Mouse (Mus musculus) midbrain, embryonic 14.5 days (tissue): ENCODE results near the gene Psmc1. TPM values are rescaled to one million over a fixed set of nuclear protein-coding genes. Genes with fewer than 3 reads are reported as not detected.
A peak's percentile ranks its signal among the peaks of the same experiment; 100 is the strongest.

ENCODE experiments used
- ATAC-seq: fragments of 200-750 bp; cut with Nextera tagmentation; 2 replicates; pipeline ENCODE4 v1.8.0; 2017; ENCODE audit warnings: moderate number of reproducible peaks, moderate library complexity; ENCODE audit not compliant: low FRiP score, low TSS enrichment
- DNase-seq: peaks from one replicate; pipeline ENCODE4 v3.0.0-alpha.2; 2015
- H3K27ac ChIP-seq: fragments of 300-500 bp; sonication (generic); replicated peaks from 2 replicates; pipeline ENCODE4 v1.5.1; 2014; ENCODE audit warnings: mild to moderate bottlenecking, low read depth, low read length, moderate library complexity
- H3K27me3 ChIP-seq: fragments of 300-500 bp; sonication (generic); 2 replicates; pipeline ENCODE4 v1.6.1; 2014; ENCODE audit warnings: low read length, control low read depth, mixed read lengths; ENCODE audit not compliant: control insufficient read depth, insufficient read depth
- H3K36me3 ChIP-seq: fragments of 300-500 bp; sonication (generic); 2 replicates; pipeline ENCODE4 v1.6.1; 2014; ENCODE audit warnings: low read length, control low read depth; ENCODE audit not compliant: control insufficient read depth, insufficient read depth
- H3K4me1 ChIP-seq: fragments of 300-500 bp; sonication (generic); 2 replicates; pipeline ENCODE4 v1.6.1; 2014; ENCODE audit warnings: mild to moderate bottlenecking, antibody characterized with exemption, low read length, control low read depth; ENCODE audit not compliant: control insufficient read depth, insufficient read depth
- H3K4me2 ChIP-seq: fragments of 300-500 bp; sonication (generic); 2 replicates; pipeline ENCODE4 v1.6.1; 2014; ENCODE audit warnings: mild to moderate bottlenecking, low read length, moderate library complexity
- H3K4me3 ChIP-seq: fragments of 300-500 bp; sonication (generic); replicated peaks from 2 replicates; pipeline ENCODE4 v1.5.1; 2014; ENCODE audit warnings: low read depth, low read length
- H3K9ac ChIP-seq: fragments of 300-500 bp; sonication (generic); replicated peaks from 2 replicates; pipeline ENCODE4 v1.6.1; 2014; ENCODE audit warnings: mild to moderate bottlenecking, low read length, moderate library complexity
- H3K9me3 ChIP-seq: fragments of 300-500 bp; sonication (generic); 2 replicates; pipeline ENCODE4 v1.6.1; 2016; ENCODE audit warnings: low read length, control low read depth, mixed read lengths; ENCODE audit not compliant: control insufficient read depth
- WGBS: fragments of 180-500 bp; shearing (Covaris S2); extraction: QIAGEN DNeasy Blood & Tissue Kit; methylation state at CpG from one replicate; pipeline ENCODE4 v1.1.7; 2014; 5-methylcytosine and 5-hydroxymethylcytosine counted together
- polyA plus RNA-seq: library from polyadenylated mRNA; unstranded; fragments of >200 nt; fragmentation: Nextera tagmentation; extraction: Ambion mirVana; gene quantifications from 2 replicates; pipeline ENCODE4 v1.2.1, GENCODE M21; 2014

Gene Psmc1
- 257 and 284 TPM in 2 replicates for polyA plus RNA-seq

DNA sequence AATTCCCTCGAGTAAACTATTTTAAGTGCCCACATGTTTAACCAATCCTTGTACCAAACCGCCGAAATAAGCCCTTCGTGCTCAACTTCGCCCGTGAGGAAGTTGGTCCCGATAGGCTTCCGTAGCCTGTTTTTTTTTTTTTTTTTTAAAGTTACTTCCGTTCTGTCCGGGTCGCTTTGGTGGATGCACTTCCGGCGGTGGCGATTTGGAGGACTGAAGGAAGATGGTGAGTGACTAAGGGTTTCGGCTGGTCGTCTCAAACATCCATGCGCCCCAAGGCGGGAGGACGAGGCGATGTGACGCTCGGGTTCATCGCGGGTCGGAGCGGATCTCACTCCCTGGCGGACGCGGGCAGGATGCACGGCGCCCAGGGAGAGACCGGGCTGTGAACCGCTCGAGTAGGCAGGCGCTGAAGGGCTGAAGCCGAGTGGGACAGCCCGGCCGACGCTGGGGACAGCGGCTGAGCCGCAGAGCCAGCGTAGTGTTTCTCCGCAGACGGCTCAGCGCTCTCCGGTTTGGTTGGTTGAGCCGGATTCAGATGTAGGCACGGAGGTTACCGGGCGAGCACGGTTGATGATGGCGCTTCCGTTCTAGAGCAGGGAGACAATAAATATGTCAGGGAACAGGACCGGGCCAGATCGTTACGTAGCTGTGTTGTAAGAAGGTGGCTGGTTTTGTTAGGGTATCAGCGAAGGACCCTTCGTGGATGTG lies at the start of gene Psmc1:
Gene Psmc1, plus strand, starts transcription at position 169 of the 711 bp plus-strand sequence.
- under 1% methylated on average over 58 of the region's 58 CpGs for WGBS
- peak within 1 kb of the TSS; percentile 91 for H3K9ac ChIP-seq
- H3K4me1 ChIP-seq: peaks cover 6% of the 10 kb centered on the region
- H3K36me3 ChIP-seq: peaks cover 28% of the 10 kb centered on the region
- DNase-seq (peak; percentile 94), ATAC-seq (peak; percentile 84)
- peak within 1 kb of the TSS; percentile 88 for H3K27ac ChIP-seq
- no peaks in the 10 kb centered on the region for H3K27me3 ChIP-seq
- H3K9me3 ChIP-seq: no peaks in the 10 kb centered on the region
- H3K4me2 ChIP-seq: peak within 1 kb of the TSS; percentile 84
- peak within 1 kb of the TSS; percentile 90 for H3K4me3 ChIP-seq

- DNase-seq (no peak), ATAC-seq (no peak)
- Histone ChIP-seq H3K4me2 (no peak overlapping the region), H3K4me1 (no peaks in the 10 kb centered on the region), H3K27ac (no peak overlapping the region), H3K4me3 (no peak overlapping the region), H3K36me3 (no peaks in the 10 kb centered on the region), H3K9ac (no peak overlapping the region), H3K27me3 (no peaks in the 10 kb centered on the region), H3K9me3 (no peaks in the 10 kb centered on the region)
- WGBS: 90% methylated on average over 10 of the region's 10 CpGs
Measured at GRCm38 (mm10) chr12:100061071-100061470, 48.9 kb upstream of the Psmc1 start.

GRCm38 (mm10) chr12:100061826-100062225 lies 48.1 kb upstream of the Psmc1 start:
- no peaks in the 10 kb centered on the region for H3K27me3 ChIP-seq
- no peak overlapping the region for H3K27ac ChIP-seq
- H3K4me3 ChIP-seq: no peak overlapping the region
- no peak overlapping the region for H3K9ac ChIP-seq
- no peak overlapping the region for H3K4me2 ChIP-seq
- ATAC-seq (no peak), DNase-seq (no peak)
- no peaks in the 10 kb centered on the region for H3K4me1 ChIP-seq
- H3K9me3 ChIP-seq: no peaks in the 10 kb centered on the region
- no peaks in the 10 kb centered on the region for H3K36me3 ChIP-seq

DNA sequence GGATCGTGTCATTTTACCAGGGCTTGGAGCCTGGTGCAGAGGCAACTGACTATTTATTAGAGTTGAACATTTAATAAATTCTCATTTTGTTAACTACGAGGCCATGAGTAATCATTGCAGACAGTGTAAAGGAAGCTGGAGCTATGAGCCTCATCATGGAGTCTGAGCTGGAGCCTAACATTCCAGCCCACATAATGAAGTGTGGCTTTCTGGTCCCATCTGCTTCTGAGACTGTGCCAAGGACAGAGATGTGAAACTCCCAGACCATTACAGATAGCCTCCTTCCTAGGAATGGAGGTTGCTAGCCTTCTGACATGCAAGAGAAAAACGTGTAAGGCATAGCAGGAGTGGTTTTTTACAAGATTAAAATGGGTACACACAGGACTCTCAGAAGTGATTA lies 47.4 kb upstream of the Psmc1 start:
- ATAC-seq (no peak), DNase-seq (no peak)
- WGBS: 81% methylated on average over 3 of the region's 3 CpGs
- Histone ChIP-seq H3K9ac (no peak overlapping the region), H3K27ac (no peak overlapping the region), H3K4me2 (no peak overlapping the region), H3K27me3 (no peaks in the 10 kb centered on the region), H3K36me3 (no peaks in the 10 kb centered on the region), H3K4me1 (no peaks in the 10 kb centered on the region), H3K4me3 (no peak overlapping the region), H3K9me3 (no peaks in the 10 kb centered on the region)

- DNase-seq (no peak), ATAC-seq (no peak)
- H3K4me2 ChIP-seq: no peak overlapping the region
- H3K4me3 ChIP-seq: no peak overlapping the region
- no peaks in the 10 kb centered on the region for H3K4me1 ChIP-seq
- H3K27me3 ChIP-seq: no peaks in the 10 kb centered on the region
- WGBS: 83% methylated on average over 3 of the region's 3 CpGs
- no peak overlapping the region for H3K27ac ChIP-seq
- H3K9me3 ChIP-seq: no peaks in the 10 kb centered on the region
- no peak overlapping the region for H3K9ac ChIP-seq
- no peaks in the 10 kb centered on the region for H3K36me3 ChIP-seq
Measured at GRCm38 (mm10) chr12:100065109-100065508, 44.8 kb upstream of the Psmc1 start.

DNA sequence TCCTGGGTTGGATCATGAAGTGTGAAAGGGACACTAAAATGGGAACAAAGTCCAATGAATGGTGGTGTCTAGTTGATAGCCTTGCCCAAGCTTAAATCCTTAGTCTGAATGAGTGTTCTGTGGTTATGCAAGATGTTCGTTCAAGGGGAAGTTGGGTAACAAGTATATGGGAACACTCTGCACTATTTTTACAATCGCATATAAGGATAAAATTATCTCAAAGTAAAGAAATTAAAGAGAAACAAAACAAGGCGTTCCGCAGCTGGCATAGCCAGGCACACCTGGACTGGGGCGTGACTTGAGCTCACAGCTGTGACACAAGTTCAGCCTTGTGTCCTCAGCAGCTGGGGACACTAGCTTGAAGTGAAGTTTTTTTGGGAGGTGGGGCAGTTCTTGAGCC lies 42.5 kb upstream of the Psmc1 start:
- Histone ChIP-seq H3K9me3 (no peaks in the 10 kb centered on the region), H3K36me3 (no peaks in the 10 kb centered on the region), H3K27me3 (no peaks in the 10 kb centered on the region), H3K4me1 (no peaks in the 10 kb centered on the region), H3K27ac (no peak overlapping the region), H3K4me2 (no peak overlapping the region), H3K4me3 (no peak overlapping the region), H3K9ac (no peak overlapping the region)
- no peak for DNase-seq
- WGBS: 96% methylated on average over 5 of the region's 5 CpGs
- ATAC-seq: no peak

DNA sequence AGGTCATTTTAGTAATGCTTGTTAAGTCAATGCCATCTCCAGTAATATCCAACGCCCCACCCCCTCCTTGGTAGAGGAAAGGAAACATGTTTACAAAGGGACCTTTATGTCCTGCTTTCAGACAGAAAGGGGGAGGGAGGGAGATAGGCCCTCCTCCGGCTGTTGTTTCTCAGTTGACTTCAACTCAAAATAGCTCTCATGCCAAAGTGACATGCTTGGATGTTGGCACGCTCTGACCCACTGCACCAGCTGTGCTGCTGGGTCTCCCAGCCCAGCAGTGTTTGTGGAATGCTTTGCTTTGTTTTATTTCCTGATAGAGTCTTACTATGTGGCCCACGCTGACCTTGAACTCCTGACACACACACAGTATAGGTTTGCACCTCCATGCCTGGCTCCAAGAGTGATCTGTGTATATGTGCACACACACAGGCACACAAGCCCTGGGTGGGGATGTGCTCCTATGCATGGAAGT lies 36.7 kb upstream of the Psmc1 start:
- no peak overlapping the region for H3K27ac ChIP-seq
- ATAC-seq: no peak
- H3K4me2 ChIP-seq: no peak overlapping the region
- H3K27me3 ChIP-seq: no peaks in the 10 kb centered on the region
- H3K4me3 ChIP-seq: no peak overlapping the region
- no peaks in the 10 kb centered on the region for H3K9me3 ChIP-seq
- DNase-seq: peak; percentile 5
- H3K4me1 ChIP-seq: no peaks in the 10 kb centered on the region
- WGBS: 69% methylated on average over 4 of the region's 4 CpGs
- no peaks in the 10 kb centered on the region for H3K36me3 ChIP-seq
- no peak overlapping the region for H3K9ac ChIP-seq

GRCm38 (mm10) chr12:100075715-100076114 lies 34.2 kb upstream of the Psmc1 start:
- H3K9ac ChIP-seq: no peak overlapping the region
- no peak overlapping the region for H3K4me2 ChIP-seq
- H3K36me3 ChIP-seq: no peaks in the 10 kb centered on the region
- H3K9me3 ChIP-seq: no peaks in the 10 kb centered on the region
- WGBS: 60% methylated on average over 4 of the region's 4 CpGs
- H3K4me1 ChIP-seq: no peaks in the 10 kb centered on the region
- no peak overlapping the region for H3K27ac ChIP-seq
- DNase-seq (peak; percentile 46), ATAC-seq (no peak)
- no peak overlapping the region for H3K4me3 ChIP-seq
- H3K27me3 ChIP-seq: no peaks in the 10 kb centered on the region

GRCm38 (mm10) chr12:100079636-100080286 lies 30.2 kb upstream of the Psmc1 start:
- no peaks in the 10 kb centered on the region for H3K4me1 ChIP-seq
- no peak overlapping the region for H3K9ac ChIP-seq
- ATAC-seq (no peak), DNase-seq (no peak)
- H3K4me3 ChIP-seq: no peak overlapping the region
- no peaks in the 10 kb centered on the region for H3K9me3 ChIP-seq
- H3K27me3 ChIP-seq: no peaks in the 10 kb centered on the region
- no peaks in the 10 kb centered on the region for H3K36me3 ChIP-seq
- H3K27ac ChIP-seq: no peak overlapping the region
- H3K4me2 ChIP-seq: no peak overlapping the region
- WGBS: 80% methylated on average over 8 of the region's 8 CpGs
